Mouse (Mus musculus) spleen, adult 2 months (tissue): ENCODE data around the gene Ythdf2.

Experiments
- CTCF ChIP-seq: fragments of 200-500 bp; IDR thresholded peaks from 2 replicates; pipeline ENCODE4 v1.5.1; 2011; ENCODE audit warnings: mild to moderate bottlenecking, inconsistent platforms; ENCODE audit not compliant: insufficient read depth, insufficient read length, insufficient replicate concordance; ENCODE audit errors: extremely low read depth
- POLR2A ChIP-seq: fragments of 200-500 bp; IDR thresholded peaks from 2 replicates; pipeline ENCODE4 v1.6.1; 2011; ENCODE audit warnings: low read depth, low read length, inconsistent platforms

- TF ChIP-seq POLR2A = no peak
- TF ChIP-seq CTCF = no peak
Measured at GRCm38 (mm10) chr4:132145092-132145491, 67.0 kb downstream of the Ythdf2 start.
